ENCODE assay signal across 8 mouse cellular contexts in the genomic region with DNA sequence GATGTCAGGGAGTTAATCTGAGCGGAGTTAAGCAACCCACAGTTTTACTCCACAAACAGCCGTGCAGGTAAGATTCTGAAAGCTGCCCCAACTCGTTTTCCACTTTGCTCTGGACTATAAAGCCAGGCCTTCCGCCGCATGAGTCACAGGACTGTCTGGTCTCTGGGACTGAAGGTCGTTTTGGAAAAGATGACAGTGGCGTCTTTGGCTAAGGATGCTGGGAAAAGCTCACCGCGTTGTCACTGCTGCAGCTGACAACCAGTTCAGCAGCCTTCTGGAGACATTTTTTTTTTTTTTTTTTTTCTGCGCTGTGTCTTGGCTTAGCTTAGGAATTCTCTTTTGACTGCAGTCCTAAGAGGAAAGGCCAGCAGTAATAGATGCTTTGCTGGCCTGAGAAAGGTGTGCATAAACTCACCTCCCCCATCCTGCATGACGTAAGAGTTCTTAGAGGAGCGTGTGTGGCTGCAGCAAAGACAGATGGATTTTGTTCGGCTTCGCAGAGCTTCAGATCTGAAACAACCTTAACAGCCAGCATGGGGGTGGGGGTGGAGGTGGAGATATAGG. TPM values are rescaled to one million over a fixed set of nuclear protein-coding genes. Genes with fewer than 3 reads are reported as not detected.
DNase-seq lines count a peak whose midpoint lies in the region; ATAC-seq and TF ChIP-seq lines count a peak whose summit lies in the region.

No protein-coding gene starts in this region.

- peak overlapping the region; percentile 43; the same call in 1 of the 2 replicates for H3K9ac ChIP-seq in neural tube, embryonic 13.5 days
- H3K9ac ChIP-seq in intestine, postnatal 0 days (ENCODE audit: low read depth, low read length), result peak overlapping the region; percentile 50

- no peaks in the 10 kb centered on the region for H3K27me3 ChIP-seq in neural tube, embryonic 13.5 days
- no peaks in the 10 kb centered on the region for H3K27me3 ChIP-seq in intestine, postnatal 0 days (replicated peaks; ENCODE audit: control insufficient read depth, insufficient read depth, low read length)

- no peak for TF ChIP-seq CTCF in intestine, postnatal 0 days (IDR thresholded peaks at IDR 0.05; ENCODE audit: low read depth)

- H3K4me2 ChIP-seq in neural tube, embryonic 13.5 days, result peak overlapping the region; percentile 10
- peak overlapping the region; percentile 47 for H3K4me2 ChIP-seq in intestine, postnatal 0 days (replicated peaks; ENCODE audit: low read depth)

- H3K4me1 ChIP-seq in neural tube, embryonic 13.5 days (replicated peaks), result peaks cover 29% of the 10 kb centered on the region
- peaks cover 16% of the 10 kb centered on the region for H3K4me1 ChIP-seq in intestine, postnatal 0 days (replicated peaks; ENCODE audit: control insufficient read depth, insufficient read depth, low read length)

- H3K4me3 ChIP-seq in neural tube, embryonic 13.5 days, result no peak overlapping the region
- no peak overlapping the region for H3K4me3 ChIP-seq in intestine, postnatal 0 days (ENCODE audit: low read depth, low read length)

- peak overlapping the region; percentile 61; the same call in 1 of the 2 replicates for H3K27ac ChIP-seq in neural tube, embryonic 13.5 days (replicated peaks)
- peak overlapping the region; percentile 99 for H3K27ac ChIP-seq in intestine, postnatal 0 days (ENCODE audit: low read depth, low read length)

- 48% methylated on average over 14 of the region's 14 CpGs for WGBS in neural tube, embryonic 13.5 days
- 20% methylated on average over 14 of the region's 14 CpGs for WGBS in intestine, postnatal 0 days

- no peaks in the 10 kb centered on the region for H3K9me3 ChIP-seq in neural tube, embryonic 13.5 days
- H3K9me3 ChIP-seq in intestine, postnatal 0 days (ENCODE audit: control insufficient read depth), result no peaks in the 10 kb centered on the region

- no peak for DNase-seq in cerebellum, adult 11 months
- DNase-seq in neural tube, embryonic 10.5 days (ENCODE audit: extremely low spot score, low spot score), result no peak
- DNase-seq in fat pad, adult 2 months (ENCODE audit: extremely low read depth, low read depth, low spot score), result peak; percentile 91
- peak; percentile 43 to 44 for DNase-seq in lung, postnatal 4 days
- no peak for DNase-seq in spleen, postnatal 14 days (ENCODE audit: low spot score in 2 of 2)

- H3K36me3 ChIP-seq in neural tube, embryonic 13.5 days, result no peaks in the 10 kb centered on the region
- H3K36me3 ChIP-seq in intestine, postnatal 0 days (ENCODE audit: control insufficient read depth, insufficient read depth), result no peaks in the 10 kb centered on the region

- ATAC-seq in cerebellum, adult (ENCODE audit: insufficient number of reproducible peaks, low FRiP score, low TSS enrichment), result peak; percentile 77
- ATAC-seq in neural tube, embryonic 13.5 days (ENCODE audit: low read depth), result 0 out of 2 replicates have a peak, but pooled peaks have one; percentile 7
- ATAC-seq in intestine, postnatal 0 days, result peak; percentile 90

RNA-seq across cellular contexts. Expression of gene Chd2, which starts 47.7 kb away (rescaled TPM):
- polyA plus RNA-seq in neural tube, embryonic 13.5 days (2015; fragmentation: Nextera tagmentation; extraction: Ambion mirVana), result 34.6 and 45.5 TPM in 2 replicates
- 19.3 and 25.4 TPM in 2 replicates for polyA plus RNA-seq in intestine, postnatal 0 days (2015; fragmentation: Nextera tagmentation; extraction: Ambion mirVana)

Comparison
In these comparisons a context has a peak if more than half of its experiments do, and no peak if none do; other contexts are left out.
1. ATAC-seq: peak in every context shown above with its lines; median percentile 90 in intestine, postnatal 0 days; 77 in cerebellum, adult; 7 in neural tube, embryonic 13.5 days.
2. DNase-seq: peak in fat pad, adult 2 months (single experiment) and lung, postnatal 4 days (2 of 2); none in cerebellum, adult 11 months (single experiment), neural tube, embryonic 10.5 days (single experiment) and spleen, postnatal 14 days (0 of 2).